Mouse (Mus musculus): ENCODE results near the gene R3hdm2. TPM values are rescaled to one million over a fixed set of nuclear protein-coding genes. Genes with fewer than 3 reads are reported as not detected.

R3hdm2 gene
- polyA plus RNA-seq, 1 experiment = 101 TPM

DNA sequence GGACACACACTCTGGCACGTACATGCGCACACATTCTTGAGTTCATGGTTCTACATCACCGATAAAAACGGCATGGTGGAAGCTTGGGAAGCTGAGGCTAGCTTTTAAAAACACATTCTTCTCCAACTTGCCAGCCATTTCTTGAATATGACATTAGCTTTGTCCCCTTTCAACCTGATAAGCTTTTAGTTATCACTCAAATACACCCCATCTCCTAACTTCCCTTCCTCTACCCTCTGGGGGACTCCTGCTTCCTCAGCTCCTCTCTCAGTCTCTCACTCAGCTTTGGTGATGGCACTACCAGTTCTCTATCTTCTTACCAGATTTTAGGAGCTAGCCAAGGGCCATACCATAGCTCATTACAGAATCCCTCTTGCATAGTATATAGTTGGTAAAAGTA lies 95.0 kb downstream of the R3hdm2 start:
- Histone ChIP-seq H3K4me3 (ENCODE audit: insufficient read depth, low read depth, low read length) (no peak overlapping the region), H3K4me1 (ENCODE audit: control insufficient read depth, insufficient read depth, low read length) (no peaks in the 10 kb centered on the region), H3K36me3 (ENCODE audit: control insufficient read depth, insufficient read depth, low read length) (peaks cover 1% of the 10 kb centered on the region), H3K27me3 (replicated peaks; ENCODE audit: control insufficient read depth, insufficient read depth, low read length) (no peaks in the 10 kb centered on the region), H3K27ac (ENCODE audit: insufficient read depth, low read depth, low read length) (no peak overlapping the region)
- WGBS = 98% methylated on average over 4 of the region's 4 CpGs
- no peak for DNase-seq
- TF ChIP-seq CTCF (conservative IDR thresholded peaks at IDR 0.05; ENCODE audit: insufficient read depth, insufficient read length, low read depth, low read length) (no peak), POLR2A (IDR thresholded peaks at IDR 0.05; ENCODE audit: low read depth, low read length) (no peak)

DNA sequence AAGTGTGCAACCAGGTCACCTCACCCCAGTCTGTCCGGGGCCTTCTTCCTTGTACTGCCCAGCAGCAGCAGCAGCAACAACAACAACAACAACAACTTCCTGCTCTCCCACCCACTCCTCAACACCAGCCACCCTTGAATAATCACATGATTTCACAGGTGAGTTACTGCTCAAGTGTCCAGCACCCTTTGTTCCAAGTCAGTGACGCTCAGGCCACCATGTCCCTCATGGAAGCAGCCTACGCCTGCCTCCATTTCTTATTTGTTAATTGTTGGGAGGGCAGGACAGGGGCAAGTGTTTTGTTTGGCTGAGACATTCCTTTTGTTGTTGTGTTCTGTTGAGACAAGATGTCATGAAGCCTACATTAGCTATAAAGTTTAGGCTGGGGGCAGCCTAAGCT lies 96.4 kb downstream of the R3hdm2 start:
- TF ChIP-seq POLR2A (IDR thresholded peaks at IDR 0.05; ENCODE audit: low read depth, low read length) (no peak), CTCF (conservative IDR thresholded peaks at IDR 0.05; ENCODE audit: insufficient read depth, insufficient read length, low read depth, low read length) (no peak)
- WGBS = 57% methylated on average over 3 of the region's 3 CpGs
- no peak overlapping the region for H3K27ac ChIP-seq (ENCODE audit: insufficient read depth, low read depth, low read length)

DNA sequence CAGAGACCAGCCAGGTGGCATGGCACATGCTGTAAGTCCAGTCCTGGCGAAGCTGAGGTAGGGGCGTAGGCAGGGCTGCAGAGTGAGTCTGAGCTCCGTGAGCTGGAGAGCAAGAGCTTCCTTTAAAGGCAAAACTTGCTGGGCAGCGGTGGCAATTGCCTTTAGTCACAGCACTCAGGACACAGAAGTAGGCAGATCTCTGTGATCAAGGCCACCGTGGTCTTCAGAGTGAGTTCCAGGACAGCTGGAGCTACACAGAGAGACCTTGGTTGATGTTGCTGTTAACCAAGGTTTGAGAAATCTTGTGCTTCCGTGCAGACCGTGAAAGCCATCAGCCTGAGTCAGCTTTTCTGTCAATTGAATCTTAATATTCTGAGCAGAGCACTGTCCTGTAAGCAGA lies 97.2 kb downstream of the R3hdm2 start:
- 73% methylated on average over 7 of the region's 7 CpGs for WGBS
- Histone ChIP-seq H3K4me1 (ENCODE audit: control insufficient read depth, insufficient read depth, low read length) (no peaks in the 10 kb centered on the region), H3K4me3 (ENCODE audit: insufficient read depth, low read depth, low read length) (no peak overlapping the region), H3K27ac (ENCODE audit: insufficient read depth, low read depth, low read length) (no peak overlapping the region), H3K27me3 (replicated peaks; ENCODE audit: control insufficient read depth, insufficient read depth, low read length) (no peaks in the 10 kb centered on the region), H3K36me3 (ENCODE audit: control insufficient read depth, insufficient read depth, low read length) (peaks cover 1% of the 10 kb centered on the region)
- no peak for DNase-seq
- TF ChIP-seq POLR2A (IDR thresholded peaks at IDR 0.05; ENCODE audit: low read depth, low read length) (no peak), CTCF (conservative IDR thresholded peaks at IDR 0.05; ENCODE audit: insufficient read depth, insufficient read length, low read depth, low read length) (no peak)

More for the DNA sequence above, 96.4 kb downstream of the R3hdm2 start:
- H3K4me3 ChIP-seq (ENCODE audit: insufficient read depth, low read depth, low read length) = no peak overlapping the region
- no peak for DNase-seq
- H3K4me1 ChIP-seq (ENCODE audit: control insufficient read depth, insufficient read depth, low read length) = no peaks in the 10 kb centered on the region
- H3K36me3 ChIP-seq (ENCODE audit: control insufficient read depth, insufficient read depth, low read length) = peaks cover 1% of the 10 kb centered on the region
- no peaks in the 10 kb centered on the region for H3K27me3 ChIP-seq (replicated peaks; ENCODE audit: control insufficient read depth, insufficient read depth, low read length)

DNA sequence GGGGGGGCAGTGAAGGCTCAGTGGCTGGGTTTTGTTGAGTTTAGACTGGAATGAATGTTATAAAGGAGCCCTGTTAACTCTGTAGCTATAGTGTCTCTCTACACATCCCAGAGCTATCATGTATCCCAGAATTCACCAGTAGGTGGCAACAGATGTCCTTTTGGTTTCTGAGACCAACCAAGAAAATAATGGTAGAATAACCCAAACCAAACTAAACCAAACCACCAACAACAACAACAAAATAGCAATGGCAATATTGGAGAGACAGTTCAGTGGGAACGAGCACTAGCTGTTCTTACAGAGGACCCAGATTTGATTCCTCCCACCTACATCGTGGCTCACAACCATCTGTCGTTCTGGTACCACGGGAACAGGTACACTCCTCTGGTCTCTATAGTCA lies 99.0 kb downstream of the R3hdm2 start:
- Histone ChIP-seq H3K4me3 (ENCODE audit: insufficient read depth, low read depth, low read length) (no peak overlapping the region), H3K36me3 (ENCODE audit: control insufficient read depth, insufficient read depth, low read length) (no peaks in the 10 kb centered on the region; the same call in 1 of the 2 replicates), H3K27me3 (replicated peaks; ENCODE audit: control insufficient read depth, insufficient read depth, low read length) (no peaks in the 10 kb centered on the region), H3K27ac (ENCODE audit: insufficient read depth, low read depth, low read length) (no peak overlapping the region), H3K4me1 (ENCODE audit: control insufficient read depth, insufficient read depth, low read length) (no peaks in the 10 kb centered on the region)
- TF ChIP-seq POLR2A (IDR thresholded peaks at IDR 0.05; ENCODE audit: low read depth, low read length) = no peak
- TF ChIP-seq CTCF (conservative IDR thresholded peaks at IDR 0.05; ENCODE audit: insufficient read depth, insufficient read length, low read depth, low read length) = 0 out of 2 replicates have a peak, but pooled peaks have one; percentile 12
- 93% methylated on average over 4 of the region's 4 CpGs for WGBS
- peak; percentile 43 for DNase-seq

DNA sequence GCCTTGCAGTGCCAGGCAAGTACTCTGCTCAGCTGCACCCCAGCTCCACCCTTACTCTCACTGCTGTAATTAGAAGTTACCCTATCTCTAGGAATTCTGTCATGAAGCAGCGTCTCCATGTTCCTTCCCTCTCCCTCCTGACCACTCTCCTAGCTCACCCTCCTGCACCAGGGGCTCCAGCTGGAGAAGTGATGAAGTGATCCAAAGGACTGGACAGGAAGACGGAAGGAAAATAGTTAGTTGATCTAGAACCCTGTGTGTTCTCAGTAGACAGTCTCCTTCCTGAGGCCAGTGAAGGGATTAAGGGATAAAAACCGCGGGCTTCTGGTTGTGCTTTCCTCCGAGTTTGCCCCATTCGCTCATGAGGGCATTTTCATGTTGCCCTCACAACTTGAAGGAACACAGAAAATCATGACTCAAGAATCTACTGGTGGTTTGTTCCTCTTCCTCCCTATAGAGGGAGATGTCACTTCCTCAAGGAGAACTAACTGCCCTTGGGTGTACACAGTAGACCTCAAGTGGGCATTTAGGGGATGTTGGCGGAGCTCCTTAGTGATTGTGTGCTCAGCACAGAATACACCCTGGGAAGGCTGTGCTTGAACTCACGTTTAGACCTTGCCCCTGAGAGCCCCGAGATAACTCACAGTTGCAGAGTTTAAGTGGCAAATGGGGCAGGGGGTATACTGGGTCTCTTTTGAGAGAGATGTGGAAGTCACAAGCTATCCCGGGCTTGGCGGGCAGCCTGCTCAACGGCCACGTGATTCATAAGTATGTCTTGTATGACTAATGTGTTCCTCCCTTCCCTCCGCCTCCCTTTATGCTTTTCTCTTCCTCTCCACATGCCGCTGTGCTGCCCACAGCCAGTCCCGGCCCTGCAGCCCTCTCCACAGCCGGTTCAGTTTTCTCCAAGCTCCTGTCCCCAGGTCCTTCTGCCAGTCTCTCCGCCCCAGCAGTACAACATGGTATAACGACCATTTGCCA lies 101.0 kb downstream of the R3hdm2 start:
- H3K36me3 ChIP-seq (ENCODE audit: control insufficient read depth, insufficient read depth, low read length) = peaks cover 1% of the 10 kb centered on the region; the same call in 1 of the 2 replicates
- no peak overlapping the region for H3K4me3 ChIP-seq (ENCODE audit: insufficient read depth, low read depth, low read length)
- TF ChIP-seq CTCF (conservative IDR thresholded peaks at IDR 0.05; ENCODE audit: insufficient read depth, insufficient read length, low read depth, low read length) (no peak), POLR2A (IDR thresholded peaks at IDR 0.05; ENCODE audit: low read depth, low read length) (no peak)
- H3K27me3 ChIP-seq (replicated peaks; ENCODE audit: control insufficient read depth, insufficient read depth, low read length) = no peaks in the 10 kb centered on the region
- peak; percentile 73 for DNase-seq
- H3K4me1 ChIP-seq (ENCODE audit: control insufficient read depth, insufficient read depth, low read length) = no peaks in the 10 kb centered on the region
- no peak overlapping the region for H3K27ac ChIP-seq (ENCODE audit: insufficient read depth, low read depth, low read length)
- 71% methylated on average over 19 of the region's 19 CpGs for WGBS

DNA sequence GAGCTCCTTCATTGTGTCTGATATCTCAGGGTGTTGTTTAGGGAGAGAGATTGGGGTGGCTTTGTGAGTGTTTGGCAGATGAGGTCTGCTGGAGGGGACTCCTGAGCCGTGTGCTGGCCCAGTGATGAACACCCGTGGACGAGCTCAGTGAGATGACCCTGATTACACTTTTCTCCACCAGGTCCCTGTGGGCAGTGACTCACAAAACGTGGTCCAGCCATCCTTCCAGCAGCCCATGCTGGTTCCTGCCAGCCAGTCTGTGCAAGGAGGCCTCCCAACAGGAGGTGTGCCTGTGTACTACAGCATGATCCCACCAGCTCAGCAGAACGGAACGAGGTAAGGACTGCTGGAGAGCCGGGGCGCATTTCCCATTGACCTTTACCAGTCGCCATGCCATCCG lies 105.1 kb downstream of the R3hdm2 start:
- Histone ChIP-seq H3K27me3 (replicated peaks; ENCODE audit: control insufficient read depth, insufficient read depth, low read length) (no peaks in the 10 kb centered on the region), H3K27ac (ENCODE audit: insufficient read depth, low read depth, low read length) (no peak overlapping the region), H3K4me3 (ENCODE audit: insufficient read depth, low read depth, low read length) (no peak overlapping the region), H3K4me1 (ENCODE audit: control insufficient read depth, insufficient read depth, low read length) (no peaks in the 10 kb centered on the region), H3K36me3 (ENCODE audit: control insufficient read depth, insufficient read depth, low read length) (0 out of 2 replicates have a peak, but pooled peaks cover 1% of the 10 kb centered on the region)
- 69% methylated on average over 10 of the region's 10 CpGs for WGBS
- no peak for DNase-seq
- TF ChIP-seq CTCF (conservative IDR thresholded peaks at IDR 0.05; ENCODE audit: insufficient read depth, insufficient read length, low read depth, low read length) (no peak), POLR2A (IDR thresholded peaks at IDR 0.05; ENCODE audit: low read depth, low read length) (no peak)

DNA sequence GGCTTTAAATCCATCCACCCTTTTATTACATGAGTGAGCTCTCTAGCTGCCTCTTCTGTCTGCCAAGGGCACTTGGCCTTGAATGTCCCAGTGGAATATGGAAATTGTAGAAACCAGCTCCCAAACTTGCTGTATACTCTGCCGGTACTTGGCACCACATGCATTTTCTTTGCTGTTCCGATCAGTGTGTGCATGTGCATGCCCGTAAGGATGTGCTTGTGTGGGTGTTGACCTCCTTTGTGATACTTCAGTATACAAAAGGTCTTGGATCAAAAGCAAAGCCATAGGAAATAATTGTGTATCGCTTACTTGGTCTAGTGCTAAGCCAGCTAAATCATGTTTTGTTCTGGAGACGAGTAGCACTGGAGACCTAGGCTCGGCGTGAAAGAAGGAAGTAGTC lies 108.7 kb downstream of the R3hdm2 start:
- H3K27me3 ChIP-seq (replicated peaks; ENCODE audit: control insufficient read depth, insufficient read depth, low read length) = no peaks in the 10 kb centered on the region
- TF ChIP-seq POLR2A (IDR thresholded peaks at IDR 0.05; ENCODE audit: low read depth, low read length) (no peak), CTCF (conservative IDR thresholded peaks at IDR 0.05; ENCODE audit: insufficient read depth, insufficient read length, low read depth, low read length) (no peak)
- no peak overlapping the region for H3K4me3 ChIP-seq (ENCODE audit: insufficient read depth, low read depth, low read length)
- 0 out of 2 replicates have a peak, but pooled peaks cover 1% of the 10 kb centered on the region for H3K36me3 ChIP-seq (ENCODE audit: control insufficient read depth, insufficient read depth, low read length)
- H3K4me1 ChIP-seq (ENCODE audit: control insufficient read depth, insufficient read depth, low read length) = no peaks in the 10 kb centered on the region
- H3K27ac ChIP-seq (ENCODE audit: insufficient read depth, low read depth, low read length) = no peak overlapping the region
- DNase-seq = no peak
- 74% methylated on average over 7 of the region's 7 CpGs for WGBS
